Mouse (Mus musculus) cerebellum, postnatal 25 days (tissue): ENCODE measurements around the gene Rmdn3.

Experiments
- DNase-seq, 2 experiments: peaks; one replicate each; pipeline ENCODE4 v3.0.0; 2021; ENCODE audit warnings: mixed read lengths in 2 of 2

Gene Rmdn3

DNA sequence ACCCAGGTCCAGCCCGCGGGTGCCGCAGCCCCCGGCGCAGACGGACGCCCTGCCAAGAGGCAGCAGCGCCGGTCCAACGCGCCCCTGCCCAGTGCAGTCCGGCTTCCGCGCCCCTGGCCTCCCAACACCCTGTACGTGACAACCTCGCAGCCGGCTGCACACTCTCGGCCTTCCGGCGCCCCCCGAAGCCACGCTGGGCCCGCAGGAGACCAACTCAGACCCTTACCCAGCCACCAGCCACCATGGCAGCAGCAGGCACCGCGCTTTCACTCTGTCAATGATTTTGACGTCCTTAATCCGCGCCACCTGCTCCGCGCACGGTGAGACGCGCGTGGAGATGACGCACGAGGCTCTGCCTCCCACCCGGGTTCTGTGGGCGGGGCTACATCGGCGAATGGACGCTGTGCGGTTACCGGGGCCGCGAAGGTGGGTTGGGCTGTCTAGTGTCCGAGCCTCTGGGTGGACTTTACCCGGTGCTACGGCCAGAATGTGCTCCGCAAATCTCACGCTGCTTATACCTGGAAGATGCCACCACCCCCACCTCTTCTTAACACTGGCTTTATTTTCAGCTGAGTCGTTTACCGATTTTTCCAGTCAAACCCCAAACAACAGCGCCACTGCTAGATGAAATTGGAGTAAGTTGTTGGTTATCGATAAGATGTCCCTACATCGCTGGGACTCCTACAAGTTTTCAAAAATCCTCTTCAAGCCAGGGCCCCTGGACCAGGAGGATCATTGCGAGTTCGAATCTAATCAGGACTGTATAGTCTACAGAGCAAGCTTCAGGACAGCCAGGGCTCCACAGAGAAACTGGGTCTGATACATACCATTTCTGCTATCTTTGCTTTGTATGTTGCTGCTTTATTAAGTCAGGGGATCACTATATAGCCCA, at the start of gene Rmdn3:
Rmdn3 (minus strand) TSS at position 354 of the 892 bp plus-strand sequence.
- DNase-seq: peak; percentile 97 to 98

DNA sequence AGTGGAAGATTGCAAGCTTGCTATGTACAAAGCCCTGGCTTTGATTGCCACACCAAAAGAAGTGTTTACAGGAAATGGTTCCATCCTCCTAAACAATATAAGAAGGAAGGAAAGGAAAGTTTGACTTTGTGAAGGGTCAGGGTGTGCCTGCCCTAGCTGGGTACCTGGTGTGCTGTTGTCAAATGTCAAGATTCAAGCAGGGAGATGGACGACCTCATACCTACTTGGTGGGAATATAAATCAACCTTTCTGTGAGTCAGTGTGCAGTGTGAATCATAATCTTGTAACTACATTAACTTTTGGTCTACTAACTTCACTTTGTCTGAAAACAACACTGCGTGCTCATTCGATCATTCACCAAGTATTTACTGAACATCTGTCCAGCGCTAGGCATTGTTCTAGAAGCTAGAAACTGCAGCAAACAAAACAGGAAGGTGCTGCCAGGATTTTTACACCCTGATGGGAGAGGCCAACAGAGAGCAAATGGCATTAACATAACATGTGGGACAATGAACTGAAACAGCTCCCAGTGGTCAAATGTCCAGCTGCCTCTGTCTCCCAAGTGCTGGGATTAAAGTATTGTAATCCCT, 47.1 kb upstream of the Rmdn3 start:
- no peak for DNase-seq

DNA sequence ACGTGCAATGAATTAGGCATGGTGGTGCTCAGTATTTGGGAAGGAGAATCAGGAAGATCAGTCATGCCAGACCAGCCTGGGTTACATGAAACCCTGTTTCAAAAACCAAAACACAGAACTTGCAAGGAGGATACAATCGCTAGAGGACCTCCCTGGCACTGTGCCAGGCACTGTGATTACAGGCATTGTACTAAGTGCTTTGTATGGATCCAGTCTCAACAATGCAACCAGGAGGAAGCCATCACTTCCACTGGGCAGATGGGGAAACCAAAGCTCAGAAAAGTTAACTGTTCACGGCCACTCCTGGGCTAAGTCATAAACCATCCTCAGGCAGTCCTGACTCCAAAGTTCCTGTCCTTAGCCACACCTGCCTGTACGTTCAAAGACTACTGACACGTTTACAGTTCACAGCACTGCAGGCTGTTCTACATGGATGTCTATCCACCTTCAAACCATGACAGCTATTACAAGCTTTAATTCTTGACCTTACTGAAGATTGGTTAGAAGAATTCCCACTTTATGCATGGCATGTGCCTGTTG, 46.1 kb upstream of the Rmdn3 start:
- peak; percentile 22 to 45 for DNase-seq

DNA sequence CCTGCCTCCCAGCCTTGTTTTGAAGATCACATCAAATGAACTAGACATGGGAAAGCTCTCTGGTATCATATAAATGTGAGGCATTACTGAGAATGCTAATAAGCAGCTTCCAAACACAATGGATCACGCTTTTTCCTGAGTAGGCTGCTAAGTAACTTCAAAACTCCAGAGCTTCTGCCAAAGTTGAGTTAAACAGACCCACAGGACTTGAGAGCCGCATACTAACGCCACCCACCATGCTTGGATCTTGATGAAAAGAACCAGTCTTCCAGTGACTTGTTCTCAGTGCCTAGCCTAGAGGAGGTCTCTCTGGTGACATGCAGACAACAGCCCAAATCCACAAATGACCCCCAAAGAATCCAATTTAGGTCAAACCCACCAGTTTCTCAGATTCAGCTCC, 42.1 kb upstream of the Rmdn3 start:
- DNase-seq: no peak

DNA sequence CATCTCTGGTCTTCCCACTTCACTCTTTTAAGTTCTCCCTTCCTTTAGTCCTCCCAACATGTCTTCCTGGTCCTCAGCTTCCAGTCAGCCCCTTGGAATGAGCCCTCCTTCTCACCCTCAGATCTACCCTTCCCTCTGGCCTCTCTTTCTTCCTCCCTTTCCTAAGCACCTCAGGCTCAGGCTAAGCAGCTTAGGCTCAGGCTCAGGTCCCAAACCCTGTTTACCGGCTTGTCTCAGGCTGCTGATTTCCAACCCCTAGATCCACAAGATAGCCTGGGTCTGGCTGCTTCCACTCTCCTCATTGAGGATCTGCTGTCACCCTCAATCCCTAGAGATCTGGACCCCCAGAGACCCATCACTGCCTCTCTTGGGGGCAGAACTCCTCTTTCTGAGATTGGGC, 41.2 kb upstream of the Rmdn3 start:
- DNase-seq: no peak

DNA sequence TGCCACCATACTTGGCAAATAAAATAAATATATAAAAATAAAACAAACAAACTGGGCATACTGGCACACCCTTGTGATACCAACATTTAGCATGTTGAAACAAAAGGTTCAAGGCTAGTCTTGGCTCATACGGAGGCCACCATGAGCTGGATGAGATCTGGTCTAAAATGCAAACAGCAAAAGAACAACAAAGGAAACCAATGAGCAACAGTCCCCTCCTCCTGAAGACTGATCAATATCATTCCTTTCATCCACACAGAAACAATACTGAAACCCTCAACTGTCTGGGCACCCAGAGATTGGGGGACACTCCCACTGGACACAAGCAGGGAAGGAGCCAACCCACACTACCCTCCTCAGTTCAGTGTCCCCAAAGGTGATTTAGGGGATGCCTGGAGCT, 40.7 kb upstream of the Rmdn3 start:
- no peak for DNase-seq

DNA sequence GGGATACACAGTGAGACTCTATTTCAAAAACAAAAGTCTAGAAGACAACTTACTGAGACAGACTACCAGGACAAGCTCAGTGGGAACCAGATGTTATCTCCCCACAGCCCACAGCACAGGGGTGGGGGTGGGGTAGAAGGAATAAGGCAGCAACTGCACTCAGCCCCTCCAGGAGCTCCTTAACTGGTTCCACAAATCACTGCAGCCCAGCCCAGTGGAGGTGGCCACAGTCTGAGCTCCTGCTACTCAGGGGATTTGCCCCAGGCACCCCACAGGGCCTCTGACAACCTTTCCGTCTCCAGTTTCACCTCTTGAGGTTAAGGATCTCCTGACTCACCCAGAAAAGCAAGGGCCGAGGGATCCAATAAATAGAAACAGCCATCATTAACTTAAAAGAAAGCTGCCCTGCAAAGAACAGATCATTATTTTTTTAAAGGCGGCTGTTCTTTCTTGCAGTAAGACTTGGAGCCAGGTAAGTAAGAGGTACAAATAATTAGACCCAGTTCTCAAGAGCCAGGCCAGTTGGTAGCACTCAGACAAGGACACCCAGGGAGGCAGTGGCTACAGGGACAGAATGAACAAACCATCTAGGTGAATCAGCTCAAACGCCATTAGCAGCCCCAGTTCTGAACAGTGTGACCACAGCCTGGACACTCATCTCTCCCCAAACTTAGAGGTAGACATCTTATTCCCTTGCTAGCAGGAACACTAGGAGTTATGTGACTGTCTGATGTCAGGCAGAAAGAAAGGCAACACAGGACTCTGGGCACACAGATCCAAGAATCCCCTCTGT, 39.7 kb upstream of the Rmdn3 start:
- DNase-seq: no peak

DNA sequence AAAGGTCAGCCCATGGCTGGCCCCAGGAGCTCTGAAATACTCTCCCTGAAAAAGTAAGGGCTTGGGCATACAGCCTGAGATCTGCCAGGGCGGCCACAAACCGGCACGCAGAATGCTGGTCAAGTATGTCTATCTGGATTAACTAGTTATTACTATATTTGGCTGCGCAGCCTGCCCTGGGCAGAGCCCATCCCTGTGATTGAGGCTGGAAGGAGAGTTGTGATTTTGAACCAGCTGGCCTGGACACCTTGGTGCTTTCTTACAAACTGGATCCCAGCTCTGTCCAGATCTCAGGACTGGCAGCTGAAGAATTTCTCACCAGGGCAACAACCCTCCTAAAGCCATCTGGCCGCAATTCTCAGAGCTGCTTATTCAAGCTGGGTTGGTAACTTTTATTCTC, 37.3 kb upstream of the Rmdn3 start:
- peak; percentile 19 to 28 for DNase-seq

DNA sequence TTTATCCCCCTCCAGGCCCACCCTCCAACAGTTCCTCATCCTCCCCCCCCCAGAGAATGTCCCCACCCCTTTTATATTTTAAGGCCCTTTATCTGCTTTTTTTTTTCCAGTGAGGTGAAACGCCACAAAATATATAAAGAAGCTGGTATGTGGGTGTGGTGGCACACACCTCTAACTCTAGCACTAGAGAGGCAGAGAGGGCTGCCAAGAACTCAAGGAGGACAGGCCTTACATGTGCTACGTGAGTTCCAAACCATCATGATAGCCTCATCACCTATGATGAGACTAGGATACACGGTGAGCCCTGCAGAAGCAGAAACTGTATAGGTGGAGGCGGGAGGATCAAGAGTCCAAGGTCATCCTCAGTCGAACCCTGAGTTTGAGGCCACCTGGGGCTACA, 34.1 kb upstream of the Rmdn3 start:
- DNase-seq: no peak

DNA sequence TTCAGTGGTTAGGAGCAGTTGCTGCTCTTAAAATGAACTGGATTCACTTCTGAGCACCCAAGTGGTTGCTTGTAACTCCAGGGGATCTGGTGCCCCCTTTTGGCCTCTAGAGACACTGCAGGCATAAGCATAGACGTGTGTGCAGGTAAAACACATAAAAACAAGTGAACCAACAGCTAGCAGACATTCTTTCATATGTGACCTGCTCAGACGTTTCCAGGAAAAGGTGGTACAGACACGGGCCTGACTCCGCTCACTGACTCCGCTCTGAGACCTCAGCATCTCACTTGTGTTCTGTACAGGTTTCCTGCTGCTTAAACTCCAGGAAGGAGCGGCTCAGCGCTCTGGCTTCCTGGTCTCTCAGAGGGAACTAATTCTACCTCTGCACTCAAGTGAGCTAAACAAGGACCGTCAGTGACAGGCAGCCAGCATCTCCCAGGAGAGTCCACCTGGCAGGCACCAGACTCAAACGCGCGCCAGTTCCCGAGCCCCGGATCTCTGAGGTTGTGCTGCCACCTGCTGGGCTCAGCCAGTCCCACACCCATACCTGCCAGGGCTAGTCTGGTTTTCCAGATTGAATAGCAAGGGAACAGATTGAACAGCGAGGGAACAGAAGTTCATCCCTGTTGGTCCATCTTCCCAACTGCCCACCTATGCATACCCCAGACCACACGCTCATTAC, 32.3 kb upstream of the Rmdn3 start:
- peak; percentile 94 to 95 for DNase-seq

DNA sequence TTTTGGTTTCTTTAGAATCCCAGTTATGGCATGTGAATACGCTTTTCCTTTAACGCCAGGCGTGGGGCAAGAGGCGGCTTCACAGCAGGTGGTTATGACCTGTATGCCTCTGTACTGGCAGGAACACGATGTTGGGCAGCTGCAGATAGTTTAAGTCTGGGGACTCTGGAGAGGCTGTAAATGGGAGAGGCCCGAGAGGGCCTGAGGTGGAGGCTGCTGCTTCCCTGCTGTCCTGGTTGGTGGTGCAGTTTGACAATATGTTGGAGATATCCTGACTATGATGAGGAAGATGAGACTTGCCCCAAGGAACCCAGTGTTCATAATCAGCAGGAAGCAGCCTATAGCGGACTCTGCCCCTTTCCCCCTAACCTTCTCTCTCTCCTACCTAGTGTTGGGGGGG, 26.1 kb upstream of the Rmdn3 start:
- no peak for DNase-seq

DNA sequence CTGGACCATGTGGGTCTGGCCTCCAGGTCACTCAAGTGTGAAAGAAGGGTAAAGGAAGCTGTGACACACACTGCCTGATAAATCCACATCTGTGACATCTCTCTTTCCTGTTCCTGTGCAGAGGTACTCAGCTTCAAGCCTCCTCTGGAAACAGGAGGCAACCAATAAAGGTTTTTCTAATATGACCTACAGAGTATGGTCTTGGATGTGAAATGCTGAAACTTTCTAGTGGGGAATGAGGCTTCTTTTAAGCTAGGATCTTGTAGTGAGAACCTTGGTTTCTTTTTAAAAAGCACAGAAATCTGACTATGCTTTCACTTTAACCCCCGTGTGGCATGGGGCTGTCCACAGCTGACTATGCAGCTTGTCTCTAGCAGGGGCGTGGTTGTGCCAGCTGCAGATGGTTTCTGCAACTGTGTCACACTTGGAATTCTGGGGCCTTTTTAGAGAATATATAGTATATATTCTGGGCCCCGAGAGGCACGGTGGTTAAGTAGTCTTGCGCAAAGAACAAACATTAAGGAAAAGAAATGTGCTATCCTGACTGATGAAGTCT, 20.6 kb upstream of the Rmdn3 start:
- no peak for DNase-seq

DNA sequence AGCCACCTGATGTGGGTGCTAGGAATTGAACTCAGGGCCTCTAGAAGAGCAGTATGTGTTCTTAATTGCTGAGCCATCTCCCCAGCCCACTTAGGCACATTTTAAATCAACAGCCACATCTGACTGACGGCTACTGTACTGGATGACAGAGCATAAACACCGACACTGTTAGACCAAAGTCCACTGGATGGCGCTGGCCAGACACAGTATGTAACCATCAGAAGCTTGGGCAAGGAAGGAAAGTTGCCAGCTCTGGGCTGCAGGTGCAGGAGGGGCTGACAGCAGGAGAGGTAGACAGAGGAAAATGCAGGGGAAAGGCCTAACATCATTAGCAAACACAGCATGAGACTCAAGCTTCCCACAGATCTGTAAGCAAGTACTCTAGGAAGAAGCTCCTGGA, 19.9 kb upstream of the Rmdn3 start:
- no peak for DNase-seq

DNA sequence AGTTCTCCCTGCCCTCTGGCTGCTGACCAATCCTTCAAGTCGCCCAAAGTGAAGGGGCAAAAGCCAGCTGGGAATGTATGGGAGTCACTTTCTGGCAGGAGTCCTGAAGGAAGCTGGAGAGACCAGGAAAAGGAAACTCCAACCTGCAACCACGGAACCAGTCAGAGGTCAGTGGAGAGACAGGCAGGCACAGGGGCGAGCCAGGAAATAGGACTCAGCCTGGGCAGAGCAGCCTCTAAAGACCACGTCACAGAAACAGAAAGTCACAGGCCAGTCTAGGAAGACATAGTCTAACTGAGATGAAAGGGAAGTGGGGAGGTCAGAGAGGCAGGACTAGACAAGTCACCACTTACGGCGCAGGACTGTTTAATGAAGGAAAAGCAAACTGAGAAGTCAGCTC, 18.8 kb upstream of the Rmdn3 start:
- DNase-seq: no peak

DNA sequence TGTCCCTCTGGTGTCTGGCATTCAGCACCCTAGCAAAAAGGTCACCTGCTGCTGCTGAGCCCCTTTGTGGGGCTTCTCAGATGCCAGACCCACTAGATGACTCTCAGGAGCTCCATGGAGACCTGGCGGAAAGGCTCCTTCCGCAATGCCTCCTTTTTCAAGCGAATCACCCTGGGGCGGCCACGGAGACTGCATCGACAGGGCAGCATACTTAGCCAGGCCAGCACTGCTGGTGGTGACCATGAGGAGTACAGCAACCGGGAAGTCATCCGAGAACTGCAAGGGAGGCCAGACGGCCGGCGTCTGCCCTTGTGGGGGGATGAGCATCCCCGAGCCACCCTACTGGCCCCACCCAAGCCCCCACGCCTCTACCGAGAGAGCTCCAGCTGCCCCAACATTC, 18.0 kb upstream of the Rmdn3 start:
- DNase-seq: no peak

DNA sequence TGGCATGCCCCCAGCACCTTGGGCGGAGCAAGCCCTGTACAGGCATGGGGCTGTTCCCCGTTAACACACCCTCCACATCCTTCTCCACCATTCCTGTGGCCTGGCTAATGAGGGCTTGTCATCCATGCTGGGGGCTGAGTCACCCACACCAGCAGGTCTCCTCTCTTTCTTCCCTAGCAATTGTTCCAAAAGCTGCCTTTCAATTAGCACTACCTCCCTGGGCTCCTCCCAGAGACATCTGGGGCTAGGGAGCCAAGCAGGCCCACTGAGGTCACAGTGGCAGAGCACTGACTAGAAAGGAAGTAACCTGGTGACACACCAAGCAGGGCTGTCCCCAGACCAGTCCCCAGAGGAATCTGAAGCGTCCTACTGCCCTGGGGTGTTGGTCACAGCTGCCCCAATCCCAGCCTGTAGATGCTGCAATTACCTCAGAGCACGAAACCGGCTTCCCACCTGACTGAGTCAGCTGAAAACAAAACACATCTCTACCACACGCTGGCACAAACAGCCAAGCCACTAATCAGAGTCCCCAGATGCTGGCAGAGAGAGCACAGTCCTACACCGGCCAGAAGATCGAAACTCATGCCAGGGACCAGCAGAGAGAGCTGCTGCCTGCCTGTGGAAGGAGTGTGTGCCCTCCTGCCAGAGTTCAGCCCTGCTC, 17.3 kb upstream of the Rmdn3 start, which contains the start of gene Gm14137:
Gm14137 (plus strand) TSS at position 519 of the 661 bp plus-strand sequence.
- DNase-seq: no peak

DNA sequence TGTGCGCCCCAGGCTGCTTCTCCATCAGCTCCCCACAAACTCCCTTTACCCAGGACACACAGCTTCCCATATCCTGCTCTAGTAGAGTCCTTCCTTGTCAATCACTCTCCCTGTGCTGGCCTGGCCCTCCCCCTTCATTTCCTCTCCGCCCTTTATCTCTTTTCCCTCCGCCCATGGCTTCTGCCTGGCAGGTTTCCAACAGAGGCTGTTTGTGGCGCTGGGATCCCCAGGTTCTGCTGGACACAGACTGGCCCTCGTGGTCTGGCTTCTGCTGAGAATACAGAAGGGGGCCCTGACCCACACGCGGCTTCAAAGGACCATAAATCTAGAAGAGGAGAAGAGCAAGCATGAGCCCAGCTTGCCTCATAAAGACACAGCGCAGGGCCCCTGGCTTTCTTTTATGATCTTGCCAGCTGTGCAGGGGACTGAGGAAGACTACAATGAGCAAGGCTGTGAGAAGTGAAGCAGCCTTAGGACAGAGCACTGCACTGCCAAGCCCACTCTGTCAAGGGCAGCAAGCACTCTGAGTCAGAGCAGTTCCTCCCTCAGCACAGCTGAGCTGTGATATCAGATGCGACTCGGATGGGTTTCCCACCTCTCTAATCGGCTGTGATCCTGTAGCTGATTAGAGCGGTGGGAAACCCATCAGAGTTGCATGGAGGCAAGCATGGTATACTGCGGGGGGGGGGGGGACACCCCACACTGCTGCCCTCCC, 16.2 kb upstream of the Rmdn3 start:
- peak in 1 of 2 experiments; percentile 39 for DNase-seq

DNA sequence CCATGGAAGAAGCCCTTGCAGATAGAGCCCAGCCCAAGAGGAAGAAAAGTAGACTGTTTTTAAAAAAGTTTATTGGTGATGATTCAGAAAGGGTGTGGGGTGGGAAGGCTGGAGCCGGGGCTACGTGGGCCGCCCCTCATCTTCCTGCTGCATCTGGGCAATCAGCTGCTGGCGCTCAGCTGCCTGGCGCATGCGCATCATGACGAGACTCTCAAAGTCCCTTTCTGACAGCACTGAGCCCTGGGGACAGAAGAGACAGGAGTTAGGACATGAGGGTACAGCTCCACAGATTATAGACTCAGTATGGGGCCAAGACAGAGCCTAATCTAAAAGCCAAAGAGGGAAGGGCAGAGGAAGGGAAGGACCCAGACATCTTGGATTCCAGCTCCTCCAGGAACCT, 15.6 kb upstream of the Rmdn3 start:
- DNase-seq: no peak

DNA sequence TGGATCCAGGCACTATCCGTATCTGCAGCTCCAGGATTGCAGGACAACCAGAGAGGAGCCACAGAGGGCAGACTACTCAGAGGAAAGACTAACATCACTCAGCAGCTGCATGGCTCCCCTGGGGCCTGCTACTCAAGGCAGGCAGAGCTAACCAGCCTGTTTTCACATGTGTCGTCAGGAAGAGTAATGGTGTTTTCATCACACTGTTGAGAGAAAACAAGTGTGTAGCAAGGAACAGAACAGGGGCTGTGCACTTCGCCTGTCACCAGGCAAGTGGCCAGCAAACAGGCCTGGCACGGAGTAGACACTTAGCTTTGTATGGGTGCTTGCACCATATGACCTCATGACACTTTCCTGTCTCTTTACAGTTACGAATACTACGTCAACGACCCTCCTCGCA, 14.7 kb upstream of the Rmdn3 start:
- no peak for DNase-seq

DNA sequence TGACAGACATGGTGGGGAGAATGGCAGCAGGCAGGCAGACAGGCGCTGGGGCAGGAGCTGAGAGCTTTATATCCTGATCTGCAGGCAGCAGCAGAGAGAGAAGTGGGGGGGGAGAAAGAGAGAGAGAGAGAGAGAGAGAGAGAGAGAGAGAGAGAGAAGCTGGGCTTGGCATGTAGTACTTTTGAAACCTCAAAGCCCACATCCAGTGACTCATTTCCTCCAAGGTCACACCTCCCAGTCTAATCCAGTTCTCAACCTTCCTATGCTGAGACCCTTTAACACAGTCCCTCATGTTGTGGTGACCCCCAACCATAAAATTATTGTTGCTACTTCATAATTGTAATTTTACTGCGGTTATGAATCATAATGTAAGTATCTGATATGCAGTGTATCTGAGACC, 13.4 kb upstream of the Rmdn3 start:
- no peak for DNase-seq

DNA sequence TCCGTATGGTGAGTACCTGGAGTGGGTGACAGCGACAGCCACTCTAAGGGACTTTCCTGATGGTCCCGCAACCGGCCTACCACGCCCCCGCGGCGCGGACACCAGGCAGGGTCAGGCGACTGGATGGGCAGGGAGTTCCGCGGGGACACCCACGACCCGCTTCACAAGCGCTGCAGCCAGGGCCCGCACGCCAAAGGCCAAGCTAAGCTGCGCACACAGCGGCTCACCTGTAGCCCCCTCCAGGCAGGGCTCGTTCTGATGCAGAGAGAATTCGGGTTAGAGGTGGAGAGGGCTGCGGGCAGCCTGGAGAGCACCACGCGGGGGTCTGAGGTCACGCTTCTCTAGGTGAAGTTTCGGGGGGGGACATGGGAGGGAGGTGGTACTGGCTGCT, 11.0 kb upstream of the Rmdn3 start:
- no peak for DNase-seq
